Mouse (Mus musculus) lung, postnatal 0 days (tissue): ENCODE results near the gene Fbxo27.

Experiments
- CTCF ChIP-seq: IDR thresholded peaks from 2 replicates; pipeline ENCODE4 v1.5.1; 2016; ENCODE audit warnings: antibody characterized with exemption, mild to moderate bottlenecking
- EP300 ChIP-seq: IDR thresholded peaks from 2 replicates; pipeline ENCODE4 v1.6.1; 2016; ENCODE audit warnings: antibody characterized with exemption, mild to moderate bottlenecking, control low read depth

DNA sequence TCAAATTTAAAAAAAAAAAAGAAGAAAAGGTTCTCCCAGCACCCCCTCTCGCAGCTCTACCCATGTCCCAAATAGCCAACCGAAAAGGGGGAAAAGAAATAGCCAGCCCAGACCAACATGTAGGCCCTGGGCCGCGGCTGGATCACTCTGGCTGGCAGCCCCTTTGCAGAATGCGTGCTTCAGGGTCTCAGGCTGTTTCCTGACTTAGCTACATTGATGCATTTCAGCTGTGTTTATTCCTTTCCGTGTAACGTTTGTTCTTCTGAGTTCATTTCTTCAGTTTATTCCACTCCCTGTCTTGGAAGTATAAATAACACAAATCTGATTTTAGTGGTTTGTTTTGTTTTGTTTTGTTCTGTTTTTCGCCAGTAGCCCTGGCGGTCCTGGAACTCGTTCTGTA, 25.1 kb downstream of the Fbxo27 start:
- TF ChIP-seq CTCF: no peak
- no peak for TF ChIP-seq EP300
